Mouse (Mus musculus) heart, adult 2 months (tissue): ENCODE results near the gene Dctn2. TPM values are rescaled to one million over a fixed set of nuclear protein-coding genes. Genes with fewer than 3 reads are reported as not detected.
"Not testable (repeated sequence)": the region's sequence is repeated elsewhere in the genome, so short reads cannot be mapped to it uniquely, and the experiment has no call there.

ENCODE experiments used
- DNase-seq, 2 experiments: peaks; one replicate each; pipeline ENCODE4 v3.0.0; 2021
- H3K27ac ChIP-seq: fragments of 200-600 bp; 2 replicates; pipeline ENCODE4 v1.8.1; 2022
- H3K27me3 ChIP-seq: fragments of 200-500 bp; 2 replicates; pipeline ENCODE4 v1.6.1; 2012; ENCODE audit warnings: mild to moderate bottlenecking, low read length, inconsistent platforms, mixed read lengths; ENCODE audit not compliant: control insufficient read depth, insufficient read depth
- H3K36me3 ChIP-seq: fragments of 200-500 bp; 2 replicates; pipeline ENCODE4 v1.6.1; 2012; ENCODE audit warnings: low read length, inconsistent platforms; ENCODE audit not compliant: control insufficient read depth, insufficient read depth
- H3K4me1 ChIP-seq: fragments of 200-500 bp; 2 replicates; pipeline ENCODE4 v1.6.1; 2011; ENCODE audit warnings: low read length; ENCODE audit not compliant: control insufficient read depth, insufficient read depth
- H3K4me3 ChIP-seq: fragments of 200-600 bp; 2 replicates; pipeline ENCODE4 v1.8.1; 2022
- H3K79me2 ChIP-seq: fragments of 200-500 bp; replicated peaks from 2 replicates; pipeline ENCODE4 v1.6.1; 2012; ENCODE audit warnings: mild to moderate bottlenecking, inconsistent platforms, low read length, moderate library complexity, mixed read lengths; ENCODE audit not compliant: control insufficient read depth, insufficient read depth
- H3K9ac ChIP-seq: fragments of 200-500 bp; 2 replicates; pipeline ENCODE4 v1.6.1; 2012; ENCODE audit warnings: low read depth, mild to moderate bottlenecking, control low read depth, inconsistent platforms, low read length, mixed read lengths
- CTCF ChIP-seq: fragments of 200-600 bp; IDR thresholded peaks from 2 replicates; pipeline ENCODE4 v1.8.1; 2022; ENCODE audit warnings: antibody characterized with exemption, mild to moderate bottlenecking, moderate library complexity
- EP300 ChIP-seq: fragments of 200-500 bp; IDR thresholded peaks from 2 replicates; pipeline ENCODE4 v1.6.1; 2011; ENCODE audit warnings: low read depth, low read length, control low read depth; ENCODE audit not compliant: insufficient read depth
- POLR2A ChIP-seq: fragments of 200-500 bp; IDR thresholded peaks from 2 replicates; pipeline ENCODE4 v1.6.1; 2011; ENCODE audit warnings: mild to moderate bottlenecking, low read depth, low read length, control low read depth; ENCODE audit not compliant: insufficient read depth
- WGBS: fragments of 180-500 bp; shearing (Covaris S2); methylation state at CpG from one replicate; pipeline ENCODE4 v1.1.7; 2018; 5-methylcytosine and 5-hydroxymethylcytosine counted together
- intact Hi-C: fragments of 180-260 bp; cut with DNase I; formaldehyde crosslinking; loops from one replicate; pipeline ENCODE4 v1.15.1; 2025
- polyA plus RNA-seq: library from polyadenylated mRNA; depleted of rRNA; stranded (reverse); fragments of >200 nt; gene quantifications from 2 replicates; pipeline ENCODE4 v1.2.3, GENCODE M21; 2012
- total RNA-seq, 2 experiments: library from RNA; stranded (reverse); gene quantifications; 2 replicates each; pipeline ENCODE4 v1.2.3; 2021

Gene Dctn2
- total and polyA plus RNA-seq, 3 experiments: 123 to 139 (median 135) TPM

DNA sequence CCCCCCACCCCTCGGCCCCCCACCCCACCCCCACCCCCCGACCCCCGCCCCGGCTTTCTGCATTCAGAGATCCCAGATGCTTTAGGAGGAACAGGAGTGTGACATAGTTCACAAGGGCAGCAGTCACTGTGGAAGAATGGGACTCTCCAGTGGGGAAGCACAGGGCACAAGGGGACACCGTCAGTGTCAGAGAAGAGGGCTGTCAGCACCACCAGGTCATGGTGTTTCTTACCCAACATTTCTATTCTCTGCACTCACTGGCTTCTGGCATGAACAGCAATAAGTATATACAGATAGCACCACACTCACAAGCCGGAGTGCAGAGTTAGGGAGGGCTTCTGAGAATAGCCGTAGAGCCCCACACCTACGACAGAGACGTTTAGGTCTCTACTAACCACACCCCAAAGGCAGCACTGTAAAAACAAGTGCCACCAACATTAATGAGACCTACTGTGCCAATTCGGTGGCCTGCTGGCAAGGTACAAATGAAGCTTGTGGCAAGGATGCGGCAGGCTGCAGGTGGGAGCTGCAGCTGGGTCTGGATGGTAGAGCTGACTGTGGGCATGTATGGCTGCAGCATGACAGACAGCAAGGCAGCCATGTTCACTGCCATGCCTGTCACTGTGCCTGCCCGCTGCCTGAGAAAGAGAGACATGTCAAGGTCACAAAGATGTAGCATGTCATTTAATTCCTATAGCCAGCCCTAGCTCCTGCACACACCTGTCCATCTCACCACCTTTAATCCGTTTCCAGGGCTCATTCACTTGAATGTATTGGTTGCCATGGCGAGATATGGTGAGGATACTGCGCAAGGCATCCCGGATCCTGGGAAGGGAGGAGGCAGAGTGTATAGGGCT, 31.1 kb downstream of the Dctn2 start:
- Histone ChIP-seq H3K4me3 (no peak overlapping the region), H3K27ac (no peak overlapping the region), H3K4me1 (peaks cover 10% of the 10 kb centered on the region), H3K9ac (no peak overlapping the region), H3K79me2 (no peaks in the 10 kb centered on the region), H3K36me3 (peaks cover 26% of the 10 kb centered on the region), H3K27me3 (no peaks in the 10 kb centered on the region)
- TF ChIP-seq POLR2A: peak; percentile 21
- no peak for TF ChIP-seq CTCF
- 0 out of 2 replicates have a peak, but pooled peaks have one; percentile 31 for TF ChIP-seq EP300
- WGBS: 65% methylated on average over 16 of the region's 16 CpGs
- DNase-seq: no peak
- intact Hi-C loops: no loop called here

GRCm38 (mm10) chr10:127300361-127300760, 34.2 kb downstream of the Dctn2 start:
- H3K27ac ChIP-seq: no peak overlapping the region
- DNase-seq: no peak
- no peak for TF ChIP-seq EP300
- TF ChIP-seq POLR2A: no peak
- no peak for TF ChIP-seq CTCF
- intact Hi-C loops: no loop called here
- 94% methylated on average over 6 of the region's 6 CpGs for WGBS
- peaks cover 9% of the 10 kb centered on the region for H3K36me3 ChIP-seq
- no peak overlapping the region for H3K4me3 ChIP-seq
- H3K9ac ChIP-seq: no peak overlapping the region
- no peaks in the 10 kb centered on the region for H3K79me2 ChIP-seq
- H3K4me1 ChIP-seq: peaks cover 2% of the 10 kb centered on the region; the same call in 1 of the 2 replicates
- no peaks in the 10 kb centered on the region for H3K27me3 ChIP-seq

DNA sequence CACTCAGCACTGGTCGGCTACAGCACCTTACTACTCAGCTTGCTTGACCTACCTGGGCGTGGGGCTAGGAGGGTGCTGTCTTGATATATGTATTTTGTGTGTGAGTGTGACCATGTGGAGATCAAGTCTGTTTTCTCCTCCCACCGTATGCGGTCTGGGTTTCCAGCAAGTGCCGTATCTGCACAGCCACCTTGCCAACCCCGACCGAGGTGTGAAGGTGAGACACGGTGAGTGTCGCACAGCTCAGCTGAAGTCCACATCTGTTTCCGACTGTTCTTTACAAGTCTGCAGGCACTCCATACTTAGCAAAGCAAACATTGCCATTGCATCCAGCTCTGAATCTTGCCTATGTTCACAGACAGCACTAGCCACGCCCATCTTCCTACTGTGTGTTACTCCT, 37.0 kb downstream of the Dctn2 start:
- TF ChIP-seq CTCF (no peak), POLR2A (no peak), EP300 (no peak)
- WGBS: 92% methylated on average over 11 of the region's 11 CpGs
- H3K36me3 ChIP-seq: no peaks in the 10 kb centered on the region
- intact Hi-C loops: no loop called here
- no peak overlapping the region for H3K4me3 ChIP-seq
- no peaks in the 10 kb centered on the region for H3K27me3 ChIP-seq
- no peak overlapping the region for H3K27ac ChIP-seq
- no peak overlapping the region for H3K9ac ChIP-seq
- DNase-seq: no peak
- H3K4me1 ChIP-seq: no peaks in the 10 kb centered on the region
- H3K79me2 ChIP-seq: no peaks in the 10 kb centered on the region

- H3K79me2 ChIP-seq, H3K36me3 ChIP-seq, H3K27ac ChIP-seq, DNase-seq, H3K4me3 ChIP-seq, H3K4me1 ChIP-seq, H3K9ac ChIP-seq, H3K27me3 ChIP-seq, intact Hi-C loops: not testable (repeated sequence)
- WGBS: 79% methylated on average over 3 of the region's 3 CpGs
Measured at GRCm38 (mm10) chr10:127309167-127309566, 43.0 kb downstream of the Dctn2 start.

GRCm38 (mm10) chr10:127310523-127311475, 44.6 kb downstream of the Dctn2 start:
- TF ChIP-seq CTCF (no peak), EP300 (no peak), POLR2A (no peak)
- no peak for DNase-seq
- H3K27me3 ChIP-seq: no peaks in the 10 kb centered on the region
- no peaks in the 10 kb centered on the region for H3K79me2 ChIP-seq
- peak overlapping the region; percentile 81 for H3K9ac ChIP-seq
- peak overlapping the region; percentile 89 for H3K27ac ChIP-seq
- no peaks in the 10 kb centered on the region for H3K36me3 ChIP-seq
- peaks cover 2% of the 10 kb centered on the region for H3K4me1 ChIP-seq
- peak overlapping the region; percentile 92 for H3K4me3 ChIP-seq
- WGBS: 33% methylated on average over 23 of the region's 23 CpGs
- intact Hi-C loops: loop anchor here (1.0 to 5.0 kb wide), 3 partner anchors 20 to 188 kb away; partner anchors contain the start of genes Dctn2 and Os9
